In genomic region chr2:10162011-10162410, GRCm38 (mm10) we compare ENCODE assay signal across 22 mouse cellular contexts. TPM values are rescaled to one million over a fixed set of nuclear protein-coding genes. Genes with fewer than 3 reads are reported as not detected.
A peak's percentile ranks its signal among the peaks of the same experiment; 100 is the strongest.
DNase-seq lines count a peak whose midpoint lies in the region; ATAC-seq and TF ChIP-seq lines count a peak whose summit lies in the region.
"Had no signal": no experiment of that assay in that cellular context is flagged by ENCODE, and none has a peak within 500 bp of the region (broad histone marks: within the 10 kb centered on the region; RNA-seq: fewer than 3 reads in every experiment).

No protein-coding gene starts in this region.

- no peaks in the 10 kb centered on the region for H3K36me3 ChIP-seq in hindbrain, embryonic 11.5 days (ENCODE audit: control insufficient read depth, insufficient read depth, low read length)
- H3K36me3 ChIP-seq: embryonic facial prominence, embryonic 10.5 days; embryonic facial prominence, embryonic 12.5 days had no signal

- H3K9me3 ChIP-seq in hindbrain, embryonic 11.5 days (ENCODE audit: control insufficient read depth, low read length) = no peaks in the 10 kb centered on the region
- H3K9me3 ChIP-seq: embryonic facial prominence, embryonic 10.5 days; embryonic facial prominence, embryonic 12.5 days had no signal

- TF ChIP-seq POLR2A in embryonic fibroblast, embryonic 13.5 days (IDR thresholded peaks at IDR 0.05; ENCODE audit: low read depth, low read length) = no peak

- no peak overlapping the region for H3K4me2 ChIP-seq in hindbrain, embryonic 11.5 days (replicated peaks; ENCODE audit: low read depth, low read length)
- H3K4me2 ChIP-seq: embryonic facial prominence, embryonic 12.5 days had no signal

- no peak overlapping the region for H3K9ac ChIP-seq in hindbrain, embryonic 11.5 days (ENCODE audit: low read depth, low read length)
- H3K9ac ChIP-seq: embryonic facial prominence, embryonic 12.5 days; forebrain, postnatal 0 days had no signal

- H3K27me3 ChIP-seq in hindbrain, embryonic 11.5 days (ENCODE audit: control insufficient read depth, insufficient read depth, low read length) = no peaks in the 10 kb centered on the region
- H3K27me3 ChIP-seq: embryonic facial prominence, embryonic 12.5 days; Patski had no signal

- H3K27ac ChIP-seq in embryonic fibroblast, embryonic 13.5 days (ENCODE audit: insufficient read depth, low read length) = peak overlapping the region; percentile 45; the same call in 1 of the 2 replicates
- no peak overlapping the region for H3K27ac ChIP-seq in hindbrain, embryonic 11.5 days (ENCODE audit: low read depth, low read length)
- H3K27ac ChIP-seq: embryonic facial prominence, embryonic 10.5 days; embryonic facial prominence, embryonic 12.5 days had no signal

- H3K4me3 ChIP-seq in embryonic fibroblast, embryonic 13.5 days (ENCODE audit: insufficient read depth, low read length) = no peak overlapping the region
- H3K4me3 ChIP-seq in hindbrain, embryonic 11.5 days (ENCODE audit: low read depth, low read length) = no peak overlapping the region
- H3K4me3 ChIP-seq: embryonic facial prominence, embryonic 10.5 days; embryonic facial prominence, embryonic 12.5 days; erythroblast, embryonic 14.5 days had no signal

- no peak for ATAC-seq in hindbrain, embryonic 11.5 days (ENCODE audit: low FRiP score)
- ATAC-seq: activated CD4-positive, CD25-positive, alpha-beta regulatory T cell, adult 4 months; forebrain, embryonic 14.5 days; forebrain, postnatal 0 days; Patski had no signal

- H3K4me1 ChIP-seq in embryonic fibroblast, embryonic 13.5 days (ENCODE audit: control insufficient read depth, insufficient read depth, low read length) = no peaks in the 10 kb centered on the region; the same call in 1 of the 2 replicates
- H3K4me1 ChIP-seq in hindbrain, embryonic 11.5 days (replicated peaks; ENCODE audit: control insufficient read depth, insufficient read depth, low read length) = no peaks in the 10 kb centered on the region

- TF ChIP-seq CTCF in embryonic fibroblast, embryonic 13.5 days (IDR thresholded peaks at IDR 0.05; ENCODE audit: borderline replicate concordance, insufficient read depth, low read length) = no peak

- DNase-seq in 3T3-L1 (ENCODE audit: low read depth, low spot score) = peak; percentile 70
- peak; percentile 31 for DNase-seq in adipocyte (ENCODE audit: low spot score)
- DNase-seq in spleen, postnatal 10 days (ENCODE audit: low spot score in 2 of 2) = no peak
- DNase-seq in hindbrain, embryonic 11.5 days (ENCODE audit: low spot score) = no peak
- DNase-seq in spleen, adult 12 weeks (ENCODE audit: low spot score) = no peak
- DNase-seq: adrenal gland, adult 2 months; adrenal gland, postnatal 10 days; adrenal gland, postnatal 25 days; cerebellum, adult 11-12 months; cerebellum, adult 2 months; cerebellum, adult 9-10 months; cerebellum, postnatal 10 days; cerebellum, postnatal 25 days; forebrain, postnatal 0 days had no signal

- WGBS in hindbrain, embryonic 11.5 days = 90% methylated on average over 4 of the region's 4 CpGs

RNA-seq across cellular contexts. Expression of gene Itih5, which starts 8.6 kb away (rescaled TPM):
- 2.5 and 8.5 TPM in 2 replicates for polyA plus RNA-seq in embryonic fibroblast, embryonic 13.5 days (2011; ENCODE audit: insufficient read length, low read depth, missing spikeins)
- polyA plus RNA-seq in hindbrain, embryonic 11.5 days (2014; fragmentation: Nextera tagmentation; extraction: Ambion mirVana) = 5.3 and 5.6 TPM in 2 replicates
- polyA plus RNA-seq: C2C12; erythroblast, embryonic 14.5 days; Patski had no signal

RNA-seq across cellular contexts. Expression of gene Itih2, which starts 30.8 kb away (rescaled TPM):
- polyA plus RNA-seq in embryonic fibroblast, embryonic 13.5 days (2011; ENCODE audit: insufficient read length, low read depth, missing spikeins) = 8.9 and 13.8 TPM in 2 replicates
- polyA plus RNA-seq in hindbrain, embryonic 11.5 days (2014; fragmentation: Nextera tagmentation; extraction: Ambion mirVana) = 0.31 and 0.49 TPM in 2 replicates
- polyA plus RNA-seq: activated CD4-positive, CD25-positive, alpha-beta regulatory T cell, adult 4 months; C2C12 had no signal

Comparison
In these comparisons a context has a peak if more than half of its experiments do, and no peak if none do; other contexts are left out.
1. DNase-seq: peak in 3T3-L1 (single experiment) and adipocyte (single experiment); none in spleen, postnatal 10 days (0 of 2), hindbrain, embryonic 11.5 days (single experiment) and spleen, adult 12 weeks (single experiment).